Comparison of ENCODE assay signal across 9 mouse cellular contexts in genomic region chr15:100092258-100092657, GRCm38 (mm10). TPM values are rescaled to one million over a fixed set of nuclear protein-coding genes. Genes with fewer than 3 reads are reported as not detected.
A peak's percentile ranks its signal among the peaks of the same experiment; 100 is the strongest.
DNase-seq lines count a peak whose midpoint lies in the region; ATAC-seq and TF ChIP-seq lines count a peak whose summit lies in the region.
"Had no signal": no experiment of that assay in that cellular context is flagged by ENCODE, and none has a peak within 500 bp of the region (broad histone marks: within the 10 kb centered on the region; RNA-seq: fewer than 3 reads in every experiment).

No protein-coding gene starts in this region.

- no peak for DNase-seq in heart, postnatal 14 days
- DNase-seq in thymus, postnatal 0 days (ENCODE audit: low spot score): peak; percentile 45
- no peak for DNase-seq in thymus, postnatal 36 days
- no peak for DNase-seq in stomach, postnatal 0 days (ENCODE audit: low spot score)
- no peak for DNase-seq in testis, postnatal 10 days (ENCODE audit: low spot score)
- no peak for DNase-seq in gastrocnemius, postnatal 36 days

- no peak overlapping the region for H3K4me3 ChIP-seq in heart, embryonic 13.5 days
- H3K4me3 ChIP-seq in limb, embryonic 15.5 days: no peak overlapping the region
- H3K4me3 ChIP-seq in stomach, postnatal 0 days (ENCODE audit: low read depth, low read length): no peak overlapping the region

- peak overlapping the region; percentile 58 for H3K27ac ChIP-seq in heart, embryonic 13.5 days (replicated peaks)
- H3K27ac ChIP-seq in limb, embryonic 15.5 days: peak overlapping the region; percentile 50
- peak overlapping the region; percentile 24 for H3K27ac ChIP-seq in stomach, postnatal 0 days (replicated peaks)

- 0 out of 2 replicates have a peak overlapping the region, but pooled peaks have one; percentile 26 for H3K9ac ChIP-seq in heart, embryonic 13.5 days
- H3K9ac ChIP-seq in limb, embryonic 15.5 days: 0 out of 2 replicates have a peak overlapping the region, but pooled peaks have one; percentile 10
- H3K9ac ChIP-seq in stomach, postnatal 0 days (ENCODE audit: low read length): no peak overlapping the region

- ATAC-seq in heart, embryonic 13.5 days (ENCODE audit: extremely low read depth, insufficient number of reproducible peaks, low FRiP score, low TSS enrichment): no peak
- no peak for ATAC-seq in limb, embryonic 15.5 days (ENCODE audit: insufficient number of reproducible peaks, low FRiP score, low TSS enrichment, low read depth)
- no peak for ATAC-seq in stomach, postnatal 0 days (ENCODE audit: low FRiP score, low TSS enrichment)

- peaks cover 42% of the 10 kb centered on the region for H3K4me1 ChIP-seq in heart, embryonic 13.5 days
- peaks cover 26% of the 10 kb centered on the region for H3K4me1 ChIP-seq in limb, embryonic 15.5 days
- H3K4me1 ChIP-seq in stomach, postnatal 0 days (replicated peaks; ENCODE audit: control insufficient read depth, insufficient read depth): peaks cover 2% of the 10 kb centered on the region; the same call in 1 of the 2 replicates

- H3K36me3 ChIP-seq in heart, embryonic 13.5 days: no peaks in the 10 kb centered on the region
- H3K36me3 ChIP-seq in limb, embryonic 15.5 days: no peaks in the 10 kb centered on the region
- no peaks in the 10 kb centered on the region for H3K36me3 ChIP-seq in stomach, postnatal 0 days (ENCODE audit: control insufficient read depth, insufficient read depth, low read length)

- TF ChIP-seq CTCF in stomach, postnatal 0 days (IDR thresholded peaks at IDR 0.05; ENCODE audit: low read depth): no peak

- no peaks in the 10 kb centered on the region for H3K9me3 ChIP-seq in heart, embryonic 13.5 days
- H3K9me3 ChIP-seq in limb, embryonic 15.5 days: no peaks in the 10 kb centered on the region
- H3K9me3 ChIP-seq in stomach, postnatal 0 days (ENCODE audit: control insufficient read depth, low read length): no peaks in the 10 kb centered on the region
- H3K9me3 ChIP-seq: G1E had no signal

- peak overlapping the region; percentile 39 for H3K4me2 ChIP-seq in heart, embryonic 13.5 days
- H3K4me2 ChIP-seq in limb, embryonic 15.5 days: 0 out of 2 replicates have a peak overlapping the region, but pooled peaks have one; percentile 20
- no peak overlapping the region for H3K4me2 ChIP-seq in stomach, postnatal 0 days (replicated peaks; ENCODE audit: low read depth)

- intact Hi-C loops in heart, postnatal 14 days (cut with DNase I): no loop called here
- intact Hi-C loops in gastrocnemius, postnatal 36 days (cut with DNase I): no loop called here

- TF ChIP-seq EP300 in stomach, postnatal 0 days (optimal IDR thresholded peaks at IDR 0.05): no peak

- 46% methylated on average over 16 of the region's 16 CpGs for WGBS in heart, embryonic 13.5 days
- WGBS in limb, embryonic 15.5 days: 26% methylated on average over 16 of the region's 16 CpGs
- 36% methylated on average over 16 of the region's 16 CpGs for WGBS in stomach, postnatal 0 days

- no peaks in the 10 kb centered on the region for H3K27me3 ChIP-seq in heart, embryonic 13.5 days (replicated peaks)
- H3K27me3 ChIP-seq in limb, embryonic 15.5 days: no peaks in the 10 kb centered on the region
- H3K27me3 ChIP-seq in stomach, postnatal 0 days (ENCODE audit: control insufficient read depth, insufficient read depth, low read length): no peaks in the 10 kb centered on the region

RNA-seq across cellular contexts. Expression of gene Dip2b, which starts 53.8 kb away (rescaled TPM):
- polyA plus RNA-seq in heart, embryonic 13.5 days (2015; fragmentation: Nextera tagmentation; extraction: Ambion mirVana): 10.6 and 11.3 TPM in 2 replicates
- total RNA-seq in heart, postnatal 14 days (2021): 10 to 100 TPM; 26.0 to 27.6 TPM
- 7.9 and 9.5 TPM in 2 replicates for polyA plus RNA-seq in thymus, postnatal 0 days (2015; fragmentation: Nextera tagmentation; extraction: Ambion mirVana)
- polyA plus RNA-seq in limb, embryonic 15.5 days (2015; fragmentation: Nextera tagmentation; extraction: Ambion mirVana): 9.8 and 11.3 TPM in 2 replicates
- polyA plus RNA-seq in stomach, postnatal 0 days (2015; fragmentation: Nextera tagmentation; extraction: Ambion mirVana): 5.2 TPM in 2 replicates
- total RNA-seq in gastrocnemius, postnatal 36 days (2021): 1 to 10 TPM; 6.2 to 7.3 TPM
